Mouse (Mus musculus) gastrocnemius, adult 18-20 months (tissue): ENCODE measurements around the gene Lasp1. TPM values are rescaled to one million over a fixed set of nuclear protein-coding genes. Genes with fewer than 3 reads are reported as not detected.
"Not testable (repeated sequence)": the region's sequence is repeated elsewhere in the genome, so short reads cannot be mapped to it uniquely, and the experiment has no call there.

Source experiments
- DNase-seq: peaks from one replicate; pipeline ENCODE4 v3.0.0; 2021; ENCODE audit warnings: low spot score
- total RNA-seq, 2 experiments: library from RNA; stranded (reverse); gene quantifications; 2 replicates each; pipeline ENCODE4 v1.2.3; 2021

Gene Lasp1
- total RNA-seq, 2 experiments from 2014 or later = 10.0 to 19.2 TPM

DNA sequence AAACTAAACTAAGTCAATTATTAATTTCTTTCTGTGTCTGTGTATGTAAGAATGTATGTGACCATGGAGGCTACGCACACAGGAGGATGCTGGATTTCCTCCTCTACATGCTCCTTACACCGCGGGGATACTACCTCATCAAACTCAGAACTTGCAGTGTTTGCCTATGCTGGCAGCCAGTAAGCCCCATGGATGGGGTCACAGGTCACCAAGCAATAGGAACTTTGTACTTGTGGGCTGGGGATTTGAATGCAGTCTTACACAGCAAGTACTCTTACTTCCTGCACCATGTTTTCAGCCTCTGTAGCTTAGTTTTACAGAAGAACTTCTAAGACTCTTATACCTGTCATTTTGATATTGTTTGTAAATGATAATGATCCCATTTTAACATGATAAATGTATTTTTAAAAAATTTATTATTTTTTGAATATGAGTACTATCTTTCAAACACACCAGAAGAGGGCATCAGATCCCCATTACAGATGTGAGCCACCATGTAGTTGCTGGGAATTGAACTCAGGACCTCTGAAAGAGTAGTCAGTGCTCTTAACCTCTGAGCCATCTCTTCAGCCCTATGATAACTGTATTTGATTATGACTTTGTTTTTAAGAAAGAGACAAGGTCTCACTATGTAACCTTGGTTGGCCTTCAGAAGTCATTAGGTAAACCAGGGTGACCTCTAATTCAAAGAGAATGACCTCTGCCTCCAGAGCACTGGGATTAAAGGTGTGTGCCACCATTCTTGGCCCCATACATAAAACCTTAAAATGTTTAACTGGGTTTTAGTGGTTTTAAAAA, 67.5 kb downstream of the Lasp1 start:
- no peak for DNase-seq

DNA sequence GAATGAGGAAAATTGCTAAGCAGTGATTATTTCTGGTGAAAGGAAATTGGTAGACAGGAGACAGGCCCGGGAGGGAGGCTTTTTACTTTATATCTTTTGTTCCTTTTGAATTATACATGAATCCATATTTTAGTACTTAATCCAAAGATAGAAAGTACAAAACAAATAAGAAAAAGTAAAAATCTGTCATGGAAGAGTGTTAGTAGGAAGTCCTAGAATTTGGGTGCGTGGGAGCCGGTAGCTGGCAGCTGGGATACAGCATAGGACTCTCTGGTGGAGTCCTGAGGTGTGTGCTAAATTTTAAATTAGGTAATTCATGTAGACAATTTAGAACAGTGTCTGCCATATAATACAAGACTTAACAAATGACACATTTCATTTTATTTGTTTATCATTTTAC, 68.8 kb downstream of the Lasp1 start:
- DNase-seq = no peak

DNA sequence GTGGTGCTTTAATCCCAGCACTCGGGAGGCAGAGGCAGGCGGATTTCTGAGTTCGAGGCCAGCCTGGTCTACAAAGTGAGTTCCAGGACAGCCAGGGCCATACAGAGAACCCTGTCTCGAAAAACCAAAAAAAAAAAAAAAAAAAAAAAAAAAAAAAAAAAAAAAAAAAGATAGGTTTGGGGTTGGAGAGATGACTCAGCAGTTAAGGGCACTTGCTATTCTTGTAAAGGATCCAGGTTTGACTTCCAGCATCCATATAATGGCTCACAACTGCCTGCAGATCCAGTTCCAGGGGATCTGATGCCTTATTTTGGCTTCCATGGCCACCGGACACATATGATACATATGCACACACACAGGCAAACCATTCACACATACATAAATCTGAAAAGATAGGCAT, 73.6 kb downstream of the Lasp1 start:
- not testable (repeated sequence) for DNase-seq

DNA sequence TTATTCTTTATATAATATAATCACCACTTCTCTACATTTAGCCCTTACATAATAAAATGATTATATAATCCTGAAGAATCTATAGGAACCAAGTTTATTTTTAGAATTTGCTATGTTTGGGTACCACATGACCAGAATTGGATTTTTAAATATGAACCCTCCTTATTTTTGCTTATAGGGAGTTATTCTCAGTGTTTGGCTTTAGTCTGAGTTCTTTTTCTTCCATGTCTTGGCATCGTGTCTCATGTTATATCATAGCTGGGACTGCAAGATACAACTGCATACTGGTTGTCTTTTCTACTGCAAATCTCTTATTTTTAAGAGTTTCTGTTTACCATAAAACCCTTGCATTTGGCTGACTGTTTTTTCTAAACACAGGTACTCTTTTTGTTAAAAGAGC, 75.6 kb downstream of the Lasp1 start:
- no peak for DNase-seq

DNA sequence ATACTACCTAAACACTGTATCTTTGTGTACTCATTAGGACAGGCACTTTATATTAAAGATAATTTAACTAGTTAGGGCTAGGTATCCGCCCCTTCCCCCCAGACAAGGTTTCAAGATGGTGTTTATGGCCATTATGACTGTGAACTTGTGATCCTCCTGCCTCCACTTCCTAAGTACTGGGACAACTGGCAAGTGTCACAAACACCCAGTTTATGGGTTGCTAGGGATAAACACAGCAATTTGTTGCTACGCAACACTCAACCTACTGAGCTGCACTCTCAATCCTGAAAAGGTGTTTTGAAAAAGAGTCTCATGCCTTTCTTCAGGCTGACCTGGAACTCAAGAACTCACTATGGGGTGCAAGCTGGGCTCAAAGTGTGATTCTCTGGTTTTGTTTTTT, 78.5 kb downstream of the Lasp1 start:
- no peak for DNase-seq

DNA sequence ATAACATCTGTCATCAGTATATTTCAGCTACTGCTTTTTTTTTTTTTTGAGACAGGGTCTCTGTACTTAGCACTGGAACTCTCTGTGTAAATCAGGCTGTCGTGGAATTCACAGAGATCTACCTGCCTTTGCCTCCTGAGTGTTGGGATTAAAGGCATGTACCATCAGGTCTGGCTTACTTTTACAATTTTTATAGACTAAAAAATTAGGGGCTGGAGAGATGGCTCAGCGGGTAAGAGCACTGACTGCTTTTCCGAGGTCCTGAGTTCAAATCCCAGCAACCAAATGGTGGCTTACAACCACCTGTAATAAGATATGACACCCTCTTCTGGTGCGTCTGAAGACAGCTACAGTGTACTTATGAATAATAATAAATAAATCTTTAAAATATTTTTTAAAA, 81.6 kb downstream of the Lasp1 start:
- no peak for DNase-seq

DNA sequence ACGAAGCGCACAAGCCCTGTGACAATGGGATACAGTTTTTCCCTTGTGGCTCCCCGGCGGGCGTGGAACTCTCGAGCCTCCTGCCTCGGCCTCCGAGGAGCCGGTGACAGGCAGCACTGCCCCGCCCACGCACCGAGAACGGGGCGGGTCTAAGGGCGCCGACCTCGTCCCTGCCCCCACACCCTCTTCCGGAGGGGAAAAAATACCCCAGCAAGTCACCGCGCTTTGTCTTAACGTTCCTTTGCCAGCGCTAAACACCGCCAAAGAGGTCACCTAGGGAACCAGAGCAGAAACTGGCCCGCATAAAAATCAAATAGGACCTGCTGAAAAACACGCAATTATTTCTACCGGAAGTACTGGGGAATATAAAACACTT, 84.7 kb downstream of the Lasp1 start:
- peak; percentile 62 for DNase-seq

DNA sequence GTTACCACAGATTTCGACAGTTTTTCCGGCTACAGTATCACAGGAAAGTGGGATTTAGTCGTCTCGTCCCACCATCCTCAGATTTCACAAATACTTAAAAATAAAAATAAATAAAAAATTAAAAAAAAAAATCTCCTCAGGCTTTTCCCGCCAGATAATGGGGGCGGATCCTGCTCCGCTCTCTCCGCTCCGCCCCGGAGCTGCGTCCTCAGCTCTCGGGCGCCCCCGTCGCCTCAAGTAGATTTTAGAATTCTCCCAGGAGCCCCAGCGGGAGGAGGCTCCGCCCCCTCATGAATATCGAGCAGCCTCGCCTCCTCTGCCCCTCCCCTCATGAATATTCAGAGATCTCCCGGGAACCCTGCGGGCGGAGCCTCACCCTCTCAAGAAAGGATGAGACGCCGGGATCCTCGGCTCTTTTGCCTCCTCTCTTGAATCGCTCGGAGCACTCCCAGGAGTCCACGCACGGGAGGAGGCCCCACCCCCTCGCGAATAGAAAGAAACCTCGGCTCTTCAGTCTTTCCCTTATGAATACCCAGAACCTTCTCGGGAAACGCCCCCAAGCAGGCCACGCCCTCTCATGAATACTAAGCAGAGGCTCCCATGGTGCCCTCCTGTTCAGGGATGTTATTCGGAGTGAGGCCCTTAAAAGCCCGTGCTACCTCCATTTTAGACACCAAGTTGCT, 85.3 kb downstream of the Lasp1 start, which contains the start of gene Fbxo47:
Gene Fbxo47 (minus strand): TSS at position 237 of the 683 bp plus-strand sequence.
- peak; percentile 98 for DNase-seq

DNA sequence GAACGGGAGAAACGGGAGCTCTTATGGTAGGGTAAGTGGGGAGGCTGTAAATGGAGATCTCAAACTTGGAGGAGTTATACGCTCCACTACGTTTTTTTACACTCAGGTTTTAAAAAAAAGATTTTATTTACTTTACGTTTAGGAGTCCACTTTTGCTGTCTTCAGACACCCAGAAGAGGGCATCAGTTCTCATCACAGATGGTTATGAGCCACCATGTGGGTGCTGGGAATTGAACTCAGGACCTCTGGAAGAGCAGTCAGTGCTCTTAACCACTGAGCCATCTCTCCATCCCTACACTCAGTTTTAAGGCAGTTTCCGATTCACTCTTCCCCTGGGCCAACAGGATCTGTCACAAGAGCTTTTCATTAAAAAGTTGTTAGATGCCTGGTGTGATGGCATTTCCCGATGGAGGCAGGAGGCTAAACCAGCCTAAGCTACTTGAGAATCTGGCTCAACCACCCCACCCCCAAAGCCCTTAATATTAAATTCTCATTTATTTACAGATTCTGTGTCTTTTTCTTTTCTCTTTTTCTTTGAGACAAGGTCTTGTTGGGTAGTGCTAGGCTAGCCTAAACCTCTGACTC, 85.9 kb downstream of the Lasp1 start:
- DNase-seq = no peak

DNA sequence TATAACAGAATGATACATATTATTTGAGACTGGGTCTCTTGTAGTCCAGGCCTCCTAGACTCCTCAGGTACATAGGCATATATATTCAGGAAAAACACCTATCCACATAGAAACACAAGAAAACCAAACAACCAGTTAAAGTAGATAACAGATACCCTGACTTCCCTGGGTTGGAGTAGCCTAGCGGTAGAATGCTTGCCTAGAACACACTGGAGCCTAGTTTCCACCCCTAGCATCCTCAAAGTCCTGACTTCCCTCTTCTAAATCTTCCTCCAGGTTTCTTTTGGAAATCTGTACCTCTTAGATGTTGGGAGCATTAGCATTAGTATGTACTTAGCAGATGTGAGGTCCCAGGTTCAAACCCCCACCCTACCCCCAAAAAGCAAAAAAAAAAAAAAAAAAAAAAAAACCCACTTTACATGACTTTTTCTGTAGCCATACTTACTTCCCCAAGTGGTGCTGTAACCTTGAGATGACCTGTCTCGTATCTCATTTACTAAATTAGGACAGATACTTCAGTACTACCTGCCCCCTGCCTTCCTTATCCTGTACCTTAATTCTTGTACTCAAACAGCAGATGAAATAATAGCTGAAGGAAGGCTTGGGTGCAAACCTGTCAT, 86.6 kb downstream of the Lasp1 start:
- no peak for DNase-seq

Other genes starting within 250 kb of the Lasp1 start
- 1 to 10 TPM; 1.3 to 1.9 TPM for gene Srcin1, start 222.8 kb upstream of the Lasp1 start, total RNA-seq
- under 1 TPM; 0.75 to 1.00 TPM for gene Epop, start 169.3 kb upstream of the Lasp1 start, total RNA-seq
- 10 to 100 TPM; 44.1 to 51.0 TPM for gene Mllt6, start 135.6 kb upstream of the Lasp1 start, total RNA-seq
- 100 to 1,000 TPM in 1 of 2 experiments, 10 to 100 TPM in 1; 96.7 to 102 TPM for gene Cisd3, start 113.2 kb upstream of the Lasp1 start, total RNA-seq
- 1 to 10 TPM in 1 of 2 experiments, under 1 TPM in 1; 0.96 to 2.3 TPM for gene Pcgf2, start 98.5 kb upstream of the Lasp1 start, total RNA-seq
- gene Psmb3, start 95.6 kb upstream of the Lasp1 start, total RNA-seq = 100 to 1,000 TPM; 150 to 167 TPM
- gene Pip4k2b, start 54.3 kb upstream of the Lasp1 start, total RNA-seq = 10 to 100 TPM; 64.7 TPM
- gene Cwc25, start 32.4 kb upstream of the Lasp1 start, total RNA-seq = 1 to 10 TPM; 5.2 to 5.9 TPM
- not detected for gene 1700001P01Rik, start 23.1 kb upstream of the Lasp1 start, total RNA-seq
- 100 to 1,000 TPM; 426 to 450 TPM for gene Rpl23, start 16.6 kb upstream of the Lasp1 start, total RNA-seq
- gene B230217C12Rik, start 41.8 kb downstream of the Lasp1 start, total RNA-seq = under 1 TPM; 0.19 to 0.34 TPM
- gene Fbxo47, start 85.2 kb downstream of the Lasp1 start, total RNA-seq = under 1 TPM; 0.16 to 0.38 TPM
- gene Plxdc1, start 187.4 kb downstream of the Lasp1 start, total RNA-seq = 1 to 10 TPM; 2.1 to 2.6 TPM
- under 1 TPM in 1 of 2 experiments, not detected in 1; 0.26 TPM for gene Arl5c, start 197.2 kb downstream of the Lasp1 start, total RNA-seq
- gene Cacnb1, start 224.0 kb downstream of the Lasp1 start, total RNA-seq = 100 to 1,000 TPM; 167 to 198 TPM
- gene Rpl19, start 227.7 kb downstream of the Lasp1 start, total RNA-seq = 100 to 1,000 TPM; 457 to 462 TPM